Mouse (Mus musculus) lung, embryonic 16.5 days (tissue): ENCODE measurements around the gene Tnfrsf23. TPM values are rescaled to one million over a fixed set of nuclear protein-coding genes. Genes with fewer than 3 reads are reported as not detected.
"Not testable (repeated sequence)": the region's sequence is repeated elsewhere in the genome, so short reads cannot be mapped to it uniquely, and the experiment has no call there.

ENCODE experiments used
- ATAC-seq: fragments of 200-750 bp; cut with Nextera tagmentation; 2 replicates; pipeline ENCODE4 v1.8.0; 2017; ENCODE audit warnings: low read depth, mild to moderate bottlenecking, moderate library complexity
- H3K27ac ChIP-seq: fragments of 300-500 bp; sonication (generic); 2 replicates; pipeline ENCODE4 v1.5.1; 2014; ENCODE audit warnings: mild to moderate bottlenecking, control low read depth, low read length
- H3K27me3 ChIP-seq: fragments of 300-500 bp; sonication (generic); 2 replicates; pipeline ENCODE4 v1.6.1; 2014; ENCODE audit warnings: low read depth, low read length, mixed read lengths; ENCODE audit not compliant: control insufficient read depth, insufficient read depth
- H3K36me3 ChIP-seq: fragments of 300-500 bp; sonication (generic); 2 replicates; pipeline ENCODE4 v1.6.1; 2014; ENCODE audit warnings: low read length; ENCODE audit not compliant: control insufficient read depth, insufficient read depth
- H3K4me1 ChIP-seq: fragments of 300-500 bp; sonication (generic); replicated peaks from 2 replicates; pipeline ENCODE4 v1.6.1; 2014; ENCODE audit warnings: low read length, mixed read lengths; ENCODE audit not compliant: control insufficient read depth, insufficient read depth
- H3K4me2 ChIP-seq: fragments of 300-500 bp; sonication (generic); 2 replicates; pipeline ENCODE4 v1.6.1; 2014; ENCODE audit warnings: low read depth, low read length, control low read depth
- H3K4me3 ChIP-seq: fragments of 300-500 bp; sonication (generic); 2 replicates; pipeline ENCODE4 v1.5.1; 2014; ENCODE audit warnings: mild to moderate bottlenecking, low read length, control low read depth
- H3K9ac ChIP-seq: fragments of 300-500 bp; sonication (generic); 2 replicates; pipeline ENCODE4 v1.6.1; 2014; ENCODE audit warnings: low read length, control low read depth
- H3K9me3 ChIP-seq: fragments of 300-500 bp; sonication (generic); 2 replicates; pipeline ENCODE4 v1.6.1; 2016; ENCODE audit warnings: low read length; ENCODE audit not compliant: control insufficient read depth
- WGBS: fragments of 180-500 bp; shearing (Covaris S2); extraction: QIAGEN DNeasy Blood & Tissue Kit; methylation state at CpG from one replicate; pipeline ENCODE4 v1.1.7; 2014; 5-methylcytosine and 5-hydroxymethylcytosine counted together
- polyA plus RNA-seq: library from polyadenylated mRNA; unstranded; fragments of >200 nt; fragmentation: Nextera tagmentation; extraction: Ambion mirVana; gene quantifications from 2 replicates; pipeline ENCODE4 v1.2.1, GENCODE M21; 2015

Gene Tnfrsf23
- polyA plus RNA-seq, 1 experiment from 2014 or later: 1.9 TPM

- 60% methylated on average over 4 of the region's 4 CpGs for WGBS
- H3K9me3 ChIP-seq: no peaks in the 10 kb centered on the region
- no peak overlapping the region for H3K9ac ChIP-seq
- no peak overlapping the region for H3K27ac ChIP-seq
- H3K4me2 ChIP-seq: no peak overlapping the region
- H3K36me3 ChIP-seq: peaks cover 45% of the 10 kb centered on the region
- no peaks in the 10 kb centered on the region for H3K4me1 ChIP-seq
- H3K4me3 ChIP-seq: no peak overlapping the region
- no peaks in the 10 kb centered on the region for H3K27me3 ChIP-seq
- ATAC-seq: no peak
Observed at GRCm38 (mm10) chr7:143689946-143690345, 4.3 kb upstream of the Tnfrsf23 start.

DNA sequence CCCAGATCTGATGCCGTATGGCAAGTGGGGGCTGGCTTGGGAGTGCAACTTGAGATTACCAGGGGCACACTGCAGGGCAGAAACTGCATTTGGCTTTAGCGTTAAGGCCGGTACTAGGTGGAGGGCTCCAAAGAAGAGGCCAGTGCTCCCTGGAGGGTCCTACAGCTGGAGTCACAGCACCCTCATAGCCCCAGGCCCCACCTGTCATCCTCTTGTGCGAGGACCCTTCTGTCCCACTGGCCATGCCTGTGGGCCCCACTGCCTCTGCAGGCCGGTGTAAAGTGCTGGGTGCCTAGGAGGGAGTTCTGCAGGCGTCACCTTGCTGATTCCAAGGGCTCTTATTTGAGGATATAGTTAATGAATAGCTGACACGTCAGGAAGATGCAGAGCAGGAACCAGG lies 3.8 kb upstream of the Tnfrsf23 start:
- Histone ChIP-seq H3K9ac (no peak overlapping the region), H3K4me1 (no peaks in the 10 kb centered on the region), H3K9me3 (no peaks in the 10 kb centered on the region), H3K36me3 (peaks cover 41% of the 10 kb centered on the region), H3K27me3 (no peaks in the 10 kb centered on the region), H3K27ac (no peak overlapping the region), H3K4me2 (no peak overlapping the region), H3K4me3 (no peak overlapping the region)
- WGBS: 66% methylated on average over 7 of the region's 7 CpGs
- no peak for ATAC-seq

DNA sequence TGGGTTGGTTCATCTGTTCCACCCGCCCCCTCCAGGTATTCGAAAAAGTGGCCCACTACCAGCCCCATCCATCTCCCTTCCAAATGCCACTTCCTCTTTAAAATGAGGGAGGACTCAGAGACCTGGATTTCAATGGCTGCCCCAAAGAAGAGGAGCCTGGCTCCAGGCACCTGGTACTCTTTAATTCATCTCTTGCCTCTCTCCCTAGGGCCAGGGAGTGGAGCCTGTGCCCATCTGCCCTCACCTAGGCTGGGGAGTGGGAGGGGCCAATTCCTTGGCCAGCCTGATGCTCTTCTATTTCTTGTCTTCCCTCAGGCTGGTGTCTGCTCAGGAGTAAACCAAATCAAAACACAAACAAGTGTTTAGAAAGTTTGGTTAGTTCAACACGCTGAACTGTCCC lies 1.0 kb upstream of the Tnfrsf23 start:
- H3K9me3 ChIP-seq, H3K4me1 ChIP-seq, H3K27me3 ChIP-seq, H3K4me2 ChIP-seq, H3K9ac ChIP-seq, H3K27ac ChIP-seq, H3K4me3 ChIP-seq, ATAC-seq: not testable (repeated sequence)
- WGBS: 84% methylated on average over 3 of the region's 3 CpGs
- H3K36me3 ChIP-seq: peaks cover 18% of the 10 kb centered on the region

DNA sequence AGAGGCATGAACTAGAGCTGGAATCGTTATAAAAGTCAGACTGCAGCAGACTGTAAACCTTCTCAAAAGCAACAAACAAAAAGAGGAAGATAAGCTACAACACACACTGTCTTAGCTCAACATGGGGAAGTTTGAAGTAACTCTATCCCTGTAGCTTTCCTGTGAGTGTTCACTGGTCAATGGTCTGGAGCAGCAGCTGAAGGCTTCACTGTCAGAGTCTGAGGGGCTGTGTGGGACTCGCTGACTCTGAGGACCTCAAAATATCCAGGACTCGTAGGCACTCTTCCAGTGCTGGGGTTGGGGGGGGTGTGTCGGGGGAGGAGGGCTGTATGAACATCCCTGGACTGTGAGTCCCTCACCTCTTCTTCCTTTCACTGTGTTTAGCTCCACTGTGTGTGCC lies 519 bp upstream of the Tnfrsf23 start:
- not testable (repeated sequence) for H3K4me2 ChIP-seq
- WGBS: 51% methylated on average over 4 of the region's 4 CpGs
- peak; percentile 11; the same call in 1 of the 2 replicates for ATAC-seq

DNA sequence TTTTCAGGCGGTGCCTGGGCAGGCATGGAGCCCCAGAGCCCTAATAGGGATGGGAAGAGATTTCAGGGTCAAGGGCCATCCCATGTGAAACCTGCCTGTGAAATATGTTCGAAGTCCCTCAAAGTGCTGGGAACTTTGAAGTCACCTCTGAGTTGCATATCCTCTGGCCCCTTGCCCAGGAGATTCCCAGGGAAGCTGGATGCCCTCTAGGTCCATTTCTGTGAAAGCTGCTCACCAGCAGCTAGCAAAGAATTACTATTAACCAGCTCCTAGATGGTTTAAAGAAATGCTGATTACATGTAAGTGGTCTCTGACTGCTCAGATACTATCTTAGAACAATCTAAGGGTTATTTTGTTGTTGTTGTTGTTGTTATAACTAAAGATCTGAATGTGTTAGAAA lies 1.1 kb downstream of the Tnfrsf23 start:
- H3K27me3 ChIP-seq, ATAC-seq: not testable (repeated sequence)
- 73% methylated on average over 1 of the region's 2 CpGs for WGBS

More for the DNA sequence above, 519 bp upstream of the Tnfrsf23 start:
- H3K36me3 ChIP-seq: peaks cover 14% of the 10 kb centered on the region; the same call in 1 of the 2 replicates
- H3K27me3 ChIP-seq, H3K27ac ChIP-seq, H3K9me3 ChIP-seq, H3K4me1 ChIP-seq, H3K9ac ChIP-seq, H3K4me3 ChIP-seq: not testable (repeated sequence)

DNA sequence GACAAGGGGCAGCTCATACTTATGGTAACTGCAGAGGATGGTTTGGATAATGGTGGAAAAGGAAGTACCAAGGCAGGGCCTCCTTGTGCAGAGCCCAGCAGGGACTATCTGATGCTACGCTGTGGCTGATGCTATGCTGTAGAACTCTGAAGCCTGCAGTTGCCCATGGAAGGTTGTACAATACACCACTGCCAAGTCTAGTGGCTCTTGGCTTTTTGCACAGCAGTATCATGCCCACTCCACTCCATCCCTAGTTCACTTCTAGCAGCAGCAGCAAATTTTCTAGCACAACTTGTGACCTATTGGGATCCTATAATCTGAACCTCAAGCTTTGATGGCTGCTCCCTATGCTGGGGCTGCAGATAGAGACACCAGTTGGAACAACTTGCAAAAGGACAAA lies 4.1 kb downstream of the Tnfrsf23 start:
- Histone ChIP-seq H3K9ac (no peak overlapping the region), H3K27me3 (no peaks in the 10 kb centered on the region), H3K4me1 (no peaks in the 10 kb centered on the region), H3K9me3 (no peaks in the 10 kb centered on the region), H3K4me2 (no peak overlapping the region), H3K4me3 (no peak overlapping the region), H3K36me3 (no peaks in the 10 kb centered on the region), H3K27ac (no peak overlapping the region)
- 93% methylated on average over 1 of the region's 1 CpGs for WGBS
- ATAC-seq: no peak

More for the DNA sequence above, 1.1 kb downstream of the Tnfrsf23 start:
- not testable (repeated sequence) for H3K4me1 ChIP-seq, H3K9ac ChIP-seq, H3K27ac ChIP-seq, H3K4me3 ChIP-seq, H3K9me3 ChIP-seq, H3K36me3 ChIP-seq, H3K4me2 ChIP-seq

- not testable (repeated sequence) for H3K9me3 ChIP-seq, H3K4me2 ChIP-seq, H3K36me3 ChIP-seq, ATAC-seq, H3K27ac ChIP-seq, H3K4me3 ChIP-seq, H3K27me3 ChIP-seq, H3K9ac ChIP-seq, H3K4me1 ChIP-seq
- WGBS: 48% methylated on average over 2 of the region's 2 CpGs
Observed at GRCm38 (mm10) chr7:143680836-143681235, 4.8 kb downstream of the Tnfrsf23 start.

- H3K27me3 ChIP-seq, H3K4me1 ChIP-seq, H3K4me2 ChIP-seq, H3K4me3 ChIP-seq, H3K36me3 ChIP-seq, H3K27ac ChIP-seq, H3K9me3 ChIP-seq, ATAC-seq, H3K9ac ChIP-seq: not testable (repeated sequence)
- 83% methylated on average over 2 of the region's 2 CpGs for WGBS
Observed at GRCm38 (mm10) chr7:143679650-143680049, 6.0 kb downstream of the Tnfrsf23 start.

DNA sequence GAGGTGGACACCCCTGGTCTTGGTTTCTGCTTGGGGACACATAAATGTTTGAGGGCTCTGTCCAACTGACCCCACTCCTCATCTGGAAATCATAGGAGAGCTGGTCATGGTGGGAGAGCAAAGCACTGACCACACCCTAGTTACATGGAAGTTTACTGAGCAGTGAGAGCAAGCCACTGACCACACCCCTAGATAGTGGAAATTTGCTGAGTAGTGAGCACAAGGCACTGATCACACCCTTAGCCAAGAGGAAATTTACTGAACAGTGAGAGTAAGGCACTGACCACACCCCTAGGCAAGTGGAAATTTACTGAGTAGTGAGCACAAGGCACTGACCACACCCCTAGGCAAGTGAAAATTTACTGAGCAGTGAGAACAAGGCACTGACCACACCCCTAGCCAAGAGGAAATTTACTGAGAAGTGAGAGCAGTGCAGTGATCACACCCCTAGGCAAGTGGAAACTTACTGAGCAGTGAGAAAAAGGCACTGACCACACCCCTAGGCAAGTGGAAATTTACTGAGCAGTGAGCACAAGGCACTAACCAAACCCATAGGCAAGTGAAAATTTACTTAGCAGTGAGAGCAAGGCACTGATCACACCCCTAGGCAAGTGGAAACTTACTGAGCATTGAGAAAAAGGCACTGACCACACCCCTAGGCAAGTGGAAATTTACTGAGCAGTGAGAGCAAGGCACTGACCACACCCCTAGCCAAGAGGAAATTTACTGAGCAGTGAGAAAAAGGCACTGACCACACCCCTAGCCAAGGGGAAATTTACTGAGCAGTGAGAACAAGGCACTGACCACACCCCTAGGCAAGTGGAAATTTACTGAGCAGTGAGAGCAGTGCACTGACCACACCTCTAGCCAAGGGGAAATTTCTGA lies 19.0 kb downstream of the Tnfrsf23 start:
- Histone ChIP-seq H3K9me3 (no peaks in the 10 kb centered on the region), H3K4me1 (no peaks in the 10 kb centered on the region), H3K4me3 (no peak overlapping the region), H3K9ac (no peak overlapping the region), H3K27ac (no peak overlapping the region), H3K4me2 (no peak overlapping the region), H3K36me3 (no peaks in the 10 kb centered on the region), H3K27me3 (no peaks in the 10 kb centered on the region)
- ATAC-seq: no peak
